Mouse (Mus musculus) embryonic facial prominence, embryonic 13.5 days (tissue): ENCODE data around the gene Gm17364. TPM values are rescaled to one million over a fixed set of nuclear protein-coding genes. Genes with fewer than 3 reads are reported as not detected.
A peak's percentile ranks its signal among the peaks of the same experiment; 100 is the strongest.

Experiments used
- ATAC-seq: fragments of 200-750 bp; cut with Nextera tagmentation; 2 replicates; pipeline ENCODE4 v1.8.0; 2017; ENCODE audit warnings: low read depth; ENCODE audit not compliant: insufficient number of reproducible peaks, insufficient read depth, low FRiP score, low TSS enrichment
- H3K27ac ChIP-seq: fragments of 300-500 bp; sonication (generic); 2 replicates; pipeline ENCODE4 v1.5.1; 2015; ENCODE audit warnings: moderate library complexity, mild to moderate bottlenecking, inconsistent platforms
- H3K27me3 ChIP-seq: fragments of 300-500 bp; sonication (generic); 2 replicates; pipeline ENCODE4 v1.6.1; 2015; ENCODE audit warnings: mild to moderate bottlenecking, inconsistent platforms
- H3K36me3 ChIP-seq: fragments of 300-500 bp; sonication (generic); 2 replicates; pipeline ENCODE4 v1.6.1; 2015; ENCODE audit warnings: mild to moderate bottlenecking, inconsistent platforms
- H3K4me1 ChIP-seq: fragments of 300-500 bp; sonication (generic); 2 replicates; pipeline ENCODE4 v1.6.1; 2015; ENCODE audit warnings: inconsistent platforms
- H3K4me2 ChIP-seq: fragments of 300-500 bp; sonication (generic); 2 replicates; pipeline ENCODE4 v1.6.1; 2015; ENCODE audit warnings: moderate library complexity, mild to moderate bottlenecking, inconsistent platforms
- H3K4me3 ChIP-seq: fragments of 300-500 bp; sonication (generic); 2 replicates; pipeline ENCODE4 v1.5.1; 2015; ENCODE audit warnings: mild to moderate bottlenecking, inconsistent platforms
- H3K9ac ChIP-seq: fragments of 300-500 bp; sonication (generic); 2 replicates; pipeline ENCODE4 v1.6.1; 2015; ENCODE audit warnings: mild to moderate bottlenecking, inconsistent platforms
- H3K9me3 ChIP-seq: fragments of 300-500 bp; sonication (generic); 2 replicates; pipeline ENCODE4 v1.6.1; 2016; ENCODE audit warnings: inconsistent platforms
- WGBS: fragments of 180-500 bp; shearing (Covaris S2); methylation state at CpG from one replicate; pipeline ENCODE4 v1.1.7; 2015; ENCODE audit warnings: mixed read lengths; 5-methylcytosine and 5-hydroxymethylcytosine counted together
- polyA plus RNA-seq: library from polyadenylated mRNA; unstranded; fragments of >200 nt; fragmentation: Nextera tagmentation; extraction: Ambion mirVana; gene quantifications from 2 replicates; pipeline ENCODE4 v1.2.1, GENCODE M21; 2015

Gene Gm17364
- not detected in 2 replicates for polyA plus RNA-seq

DNA sequence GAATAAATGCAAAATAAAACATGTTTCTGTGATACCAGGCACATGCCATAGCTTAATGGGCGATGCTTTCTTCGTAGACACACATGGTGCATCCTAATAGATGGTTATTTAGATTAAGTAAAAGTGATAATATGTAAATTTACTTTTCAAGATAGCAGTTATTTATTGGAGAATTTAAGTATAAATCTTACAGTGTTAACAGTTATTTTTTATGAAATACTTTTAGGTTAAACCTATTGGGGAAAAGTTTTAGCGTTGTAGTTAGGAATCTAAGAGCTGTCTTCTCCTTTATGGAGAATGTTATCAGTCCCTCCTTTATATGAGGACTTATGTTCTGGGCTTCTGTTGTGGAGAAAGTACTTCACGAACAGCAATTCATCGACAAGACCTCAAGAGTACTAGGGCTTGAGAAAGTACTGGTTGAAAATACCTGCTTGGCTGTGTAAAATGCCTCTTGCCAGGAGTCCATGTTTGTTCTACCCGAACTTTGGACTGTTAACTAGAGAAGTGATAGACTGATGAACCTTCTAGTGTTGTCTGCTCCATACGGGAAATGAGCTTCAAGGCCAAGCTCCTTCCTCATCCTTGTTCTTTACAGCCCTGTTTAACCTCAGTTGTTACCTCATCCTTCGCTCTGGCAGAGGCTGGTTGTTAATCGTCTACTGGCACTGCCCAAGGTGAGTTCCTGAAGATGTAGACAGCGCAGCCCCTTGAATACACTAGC, at the start of gene Gm17364:
Gene Gm17364 (minus strand): TSS at position 51 of the 724 bp plus-strand sequence.
- WGBS: 91% methylated on average over 10 of the region's 10 CpGs
- H3K27me3 ChIP-seq: no peaks in the 10 kb centered on the region
- ATAC-seq: no peak

DNA sequence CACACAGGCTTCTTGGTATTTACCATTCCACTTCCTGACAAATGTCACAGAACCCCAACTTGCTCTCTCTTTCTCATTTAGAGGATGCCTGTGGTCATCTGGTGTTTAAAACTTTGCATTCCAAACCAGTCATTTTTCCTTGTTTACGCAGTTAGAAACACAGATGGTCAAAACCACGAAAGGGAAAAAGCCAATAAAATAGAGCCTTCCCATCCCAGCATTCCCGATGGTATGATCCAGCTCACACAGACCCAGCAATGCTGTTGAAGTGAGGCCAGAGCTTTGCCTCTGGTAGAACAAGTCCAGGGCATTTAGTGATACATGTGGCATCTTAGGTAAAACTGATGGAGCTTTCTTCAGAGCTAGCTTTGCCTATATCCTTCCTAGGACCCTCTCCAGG, 47.7 kb upstream of the Gm17364 start:
- peaks cover 17% of the 10 kb centered on the region for H3K36me3 ChIP-seq
- WGBS: 75% methylated on average over 3 of the region's 3 CpGs
- no peak overlapping the region for H3K4me2 ChIP-seq
- H3K9ac ChIP-seq: no peak overlapping the region
- no peaks in the 10 kb centered on the region for H3K27me3 ChIP-seq
- ATAC-seq: no peak
- H3K4me3 ChIP-seq: no peak overlapping the region
- peaks cover 8% of the 10 kb centered on the region for H3K4me1 ChIP-seq
- no peak overlapping the region; the same call in none of the 2 replicates for H3K27ac ChIP-seq
- no peaks in the 10 kb centered on the region for H3K9me3 ChIP-seq

More for the DNA sequence above, at the start of gene Gm17364:
- H3K9ac ChIP-seq: no peak within 1 kb of the TSS
- H3K36me3 ChIP-seq: peaks cover 7% of the 10 kb centered on the region; the same call in 1 of the 2 replicates
- no peak within 1 kb of the TSS for H3K27ac ChIP-seq
- H3K4me2 ChIP-seq: no peak within 1 kb of the TSS
- H3K4me1 ChIP-seq: no peaks in the 10 kb centered on the region
- no peak within 1 kb of the TSS for H3K4me3 ChIP-seq
- H3K9me3 ChIP-seq: no peaks in the 10 kb centered on the region; the same call in 1 of the 2 replicates

DNA sequence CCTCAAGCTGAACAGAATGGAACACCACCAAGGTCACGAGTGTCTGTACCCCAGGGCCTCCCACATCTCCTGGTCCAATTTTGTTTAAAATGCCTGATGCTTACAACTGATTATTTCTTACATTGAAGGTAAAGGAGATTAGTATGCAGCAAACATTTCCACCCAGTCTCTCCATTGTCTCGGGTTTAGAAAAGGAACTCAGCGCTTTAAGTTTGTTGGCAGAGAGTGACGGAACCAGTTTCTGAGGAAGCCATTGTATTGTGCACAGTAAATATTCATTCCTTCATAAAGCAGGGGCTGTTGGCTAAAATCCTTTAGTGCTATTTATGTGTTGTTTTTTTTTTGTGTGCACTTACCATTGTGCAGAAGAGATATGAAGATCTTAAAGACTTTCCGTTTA, 47.0 kb upstream of the Gm17364 start:
- peaks cover 8% of the 10 kb centered on the region for H3K4me1 ChIP-seq
- no peaks in the 10 kb centered on the region for H3K27me3 ChIP-seq
- no peak overlapping the region for H3K4me3 ChIP-seq
- WGBS: 80% methylated on average over 5 of the region's 5 CpGs
- peaks cover 24% of the 10 kb centered on the region for H3K36me3 ChIP-seq
- no peak for ATAC-seq
- no peaks in the 10 kb centered on the region for H3K9me3 ChIP-seq
- H3K4me2 ChIP-seq: no peak overlapping the region
- no peak overlapping the region for H3K27ac ChIP-seq
- H3K9ac ChIP-seq: no peak overlapping the region

DNA sequence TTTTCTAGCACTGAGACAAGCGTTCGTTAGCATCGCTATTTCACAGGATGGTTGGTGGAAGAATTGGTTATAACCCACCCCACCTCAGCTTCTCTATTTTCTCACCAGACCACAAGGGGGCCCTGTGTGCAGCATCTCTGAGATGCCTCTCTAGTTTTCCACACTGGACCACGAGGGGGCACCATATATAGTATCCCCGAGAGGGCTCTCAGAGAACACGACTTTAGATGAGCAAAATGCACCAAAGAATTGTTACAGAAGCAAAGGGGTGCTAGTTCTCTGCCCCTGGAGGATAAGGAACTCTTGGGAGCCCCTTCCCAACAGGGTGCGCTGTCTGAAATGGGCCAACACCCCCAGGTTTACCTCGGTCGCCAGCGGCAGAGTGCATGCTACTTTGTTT, 28.9 kb upstream of the Gm17364 start:
- no peak overlapping the region for H3K4me2 ChIP-seq
- 56% methylated on average over 10 of the region's 10 CpGs for WGBS
- no peaks in the 10 kb centered on the region for H3K27me3 ChIP-seq
- H3K4me1 ChIP-seq: no peaks in the 10 kb centered on the region; the same call in 1 of the 2 replicates
- H3K9ac ChIP-seq: no peak overlapping the region
- ATAC-seq: no peak
- no peak overlapping the region for H3K27ac ChIP-seq
- H3K36me3 ChIP-seq: no peaks in the 10 kb centered on the region
- no peak overlapping the region for H3K4me3 ChIP-seq
- H3K9me3 ChIP-seq: no peaks in the 10 kb centered on the region

DNA sequence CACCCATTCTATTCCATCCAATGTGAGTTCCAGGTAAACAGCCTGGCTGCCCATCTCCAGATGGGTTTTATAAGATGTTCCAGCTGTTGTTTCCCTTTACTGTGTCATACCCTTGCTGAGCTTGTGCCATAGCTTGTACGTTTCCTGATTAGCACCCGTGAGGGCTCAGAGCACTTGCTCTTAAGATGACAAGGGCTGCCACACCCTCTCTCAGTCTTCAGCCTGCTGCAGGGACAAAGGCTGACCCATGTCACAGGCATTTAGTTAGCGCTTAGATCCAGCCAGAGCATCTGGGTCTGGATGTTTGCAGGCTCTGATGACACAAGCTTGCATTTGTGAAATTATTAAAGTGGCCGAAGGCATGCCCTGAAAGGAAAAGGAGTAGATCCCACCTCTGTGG, 26.3 kb upstream of the Gm17364 start:
- WGBS: 48% methylated on average over 4 of the region's 4 CpGs
- H3K4me2 ChIP-seq: no peak overlapping the region
- ATAC-seq: no peak
- no peaks in the 10 kb centered on the region for H3K9me3 ChIP-seq
- no peaks in the 10 kb centered on the region for H3K27me3 ChIP-seq
- no peak overlapping the region for H3K9ac ChIP-seq
- H3K36me3 ChIP-seq: no peaks in the 10 kb centered on the region
- no peak overlapping the region for H3K4me3 ChIP-seq
- peaks cover 12% of the 10 kb centered on the region for H3K4me1 ChIP-seq
- no peak overlapping the region for H3K27ac ChIP-seq

DNA sequence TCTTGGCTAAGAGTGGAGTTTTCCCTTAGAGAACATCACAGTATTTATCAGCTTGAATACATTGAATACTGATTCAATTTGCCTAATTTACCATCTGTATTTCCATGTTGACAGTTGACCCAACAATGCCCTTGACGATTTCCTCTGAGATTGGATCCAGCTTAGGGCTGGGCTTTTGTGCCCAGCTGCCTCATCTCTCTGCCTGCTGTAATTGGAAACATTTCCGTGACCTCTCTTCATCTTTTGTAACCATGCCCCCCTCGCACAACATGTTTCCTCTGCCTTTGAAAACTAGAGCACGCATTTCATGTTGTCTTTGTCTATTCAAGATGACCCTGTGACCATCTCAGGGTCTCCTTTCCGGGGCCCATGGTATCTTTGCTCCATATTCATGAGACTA, 25.2 kb upstream of the Gm17364 start:
- Histone ChIP-seq H3K36me3 (no peaks in the 10 kb centered on the region), H3K9ac (no peak overlapping the region), H3K27me3 (no peaks in the 10 kb centered on the region), H3K9me3 (no peaks in the 10 kb centered on the region), H3K4me2 (no peak overlapping the region), H3K27ac (no peak overlapping the region), H3K4me1 (peaks cover 12% of the 10 kb centered on the region), H3K4me3 (no peak overlapping the region)
- WGBS: 19% methylated on average over 5 of the region's 5 CpGs
- no peak for ATAC-seq

DNA sequence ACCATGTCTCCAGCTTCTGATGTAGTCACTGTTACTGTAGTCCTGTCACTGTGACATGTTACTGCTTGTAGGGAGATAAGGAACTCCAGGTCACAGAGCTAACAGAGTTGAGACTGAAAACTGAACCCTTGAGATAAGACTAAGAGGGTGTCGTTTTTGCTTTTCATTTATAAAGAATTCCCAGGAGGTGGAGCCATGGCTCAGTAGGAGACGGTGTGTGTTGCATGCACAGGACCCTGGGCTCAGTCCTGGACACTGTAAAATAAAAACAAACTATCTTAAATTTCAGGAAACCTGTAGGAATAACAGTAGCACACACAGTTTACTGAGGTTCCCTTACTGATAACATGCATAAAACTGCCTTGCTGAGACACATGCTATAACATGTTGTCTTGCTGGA, 24.8 kb upstream of the Gm17364 start:
- no peaks in the 10 kb centered on the region for H3K27me3 ChIP-seq
- 16% methylated on average over 2 of the region's 2 CpGs for WGBS
- H3K4me1 ChIP-seq: peaks cover 12% of the 10 kb centered on the region
- H3K4me2 ChIP-seq: no peak overlapping the region
- H3K9me3 ChIP-seq: no peaks in the 10 kb centered on the region
- no peak overlapping the region for H3K4me3 ChIP-seq
- no peak overlapping the region for H3K27ac ChIP-seq
- H3K9ac ChIP-seq: no peak overlapping the region
- no peak for ATAC-seq
- no peaks in the 10 kb centered on the region for H3K36me3 ChIP-seq

DNA sequence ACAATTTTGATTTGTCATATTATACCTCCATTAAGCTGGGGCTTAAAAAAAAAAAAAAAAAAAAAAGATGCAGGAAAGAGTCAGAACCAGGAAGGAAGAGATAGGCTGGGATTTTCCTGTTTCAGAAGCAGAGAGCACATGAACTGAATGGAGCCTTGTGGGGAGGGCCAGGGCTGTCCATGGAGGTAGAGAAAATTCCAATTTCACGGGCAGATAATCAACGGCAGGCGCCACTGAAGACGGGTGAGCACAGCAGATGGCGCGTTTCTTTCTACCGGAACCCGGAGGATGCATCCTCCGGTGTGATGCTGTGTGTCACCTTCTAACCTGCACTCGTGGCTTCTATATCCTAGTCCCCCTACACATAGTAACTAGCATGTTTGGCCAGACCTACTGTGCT, 22.6 kb upstream of the Gm17364 start:
- no peak overlapping the region for H3K4me3 ChIP-seq
- WGBS: 33% methylated on average over 10 of the region's 10 CpGs
- peak overlapping the region; percentile 29 for H3K4me2 ChIP-seq
- H3K27ac ChIP-seq: no peak overlapping the region
- no peak overlapping the region for H3K9ac ChIP-seq
- no peaks in the 10 kb centered on the region for H3K36me3 ChIP-seq
- no peak for ATAC-seq
- peaks cover 12% of the 10 kb centered on the region for H3K4me1 ChIP-seq
- H3K9me3 ChIP-seq: no peaks in the 10 kb centered on the region
- no peaks in the 10 kb centered on the region for H3K27me3 ChIP-seq

DNA sequence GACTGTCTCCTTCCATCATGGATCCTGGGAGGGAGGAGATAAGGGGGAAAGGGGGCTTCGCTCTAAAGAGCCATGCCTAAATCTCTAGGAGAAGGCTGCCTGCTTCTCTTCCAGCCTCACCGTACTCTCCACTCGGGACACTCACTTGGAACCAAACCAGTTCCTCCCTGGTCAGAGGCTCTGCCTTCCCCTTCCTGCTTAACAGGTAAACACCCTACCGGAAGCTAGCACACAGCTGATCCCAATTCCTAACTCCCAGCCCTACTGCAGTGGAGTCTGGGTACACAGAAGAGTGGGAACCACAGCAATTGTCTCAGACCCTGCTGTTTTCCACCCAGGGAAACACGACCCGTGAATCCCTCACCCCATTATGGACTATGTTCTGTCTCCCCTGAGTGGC, 22.1 kb upstream of the Gm17364 start:
- no peak overlapping the region for H3K27ac ChIP-seq
- no peak overlapping the region for H3K9ac ChIP-seq
- H3K4me3 ChIP-seq: no peak overlapping the region
- no peak for ATAC-seq
- H3K27me3 ChIP-seq: no peaks in the 10 kb centered on the region
- WGBS: 45% methylated on average over 6 of the region's 6 CpGs
- peak overlapping the region; percentile 29 for H3K4me2 ChIP-seq
- no peaks in the 10 kb centered on the region for H3K9me3 ChIP-seq
- H3K4me1 ChIP-seq: peaks cover 12% of the 10 kb centered on the region
- no peaks in the 10 kb centered on the region for H3K36me3 ChIP-seq

DNA sequence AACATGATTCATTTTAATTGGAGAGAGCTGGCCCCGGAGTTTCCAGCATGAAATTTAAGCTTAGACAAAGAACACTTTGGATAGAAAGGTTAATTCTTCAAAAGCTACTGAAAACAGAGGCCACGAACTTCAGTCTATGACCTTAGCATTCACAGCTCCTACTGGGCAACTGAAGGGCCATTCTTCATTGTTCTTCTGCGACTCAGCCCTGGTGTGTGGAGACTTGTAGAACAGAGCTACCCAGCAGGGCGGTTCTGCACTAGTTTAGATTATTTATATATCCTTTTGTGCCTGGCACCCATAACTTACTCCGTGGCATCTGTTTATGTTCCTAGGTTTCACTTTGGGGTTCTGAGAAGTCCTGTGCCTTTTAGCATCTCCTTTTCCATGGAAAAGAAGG, 19.8 kb upstream of the Gm17364 start:
- WGBS: 54% methylated on average over 5 of the region's 5 CpGs
- Histone ChIP-seq H3K27me3 (no peaks in the 10 kb centered on the region), H3K4me1 (peaks cover 12% of the 10 kb centered on the region), H3K9me3 (no peaks in the 10 kb centered on the region), H3K36me3 (no peaks in the 10 kb centered on the region), H3K27ac (no peak overlapping the region), H3K4me3 (no peak overlapping the region), H3K4me2 (no peak overlapping the region), H3K9ac (no peak overlapping the region)
- ATAC-seq: no peak

DNA sequence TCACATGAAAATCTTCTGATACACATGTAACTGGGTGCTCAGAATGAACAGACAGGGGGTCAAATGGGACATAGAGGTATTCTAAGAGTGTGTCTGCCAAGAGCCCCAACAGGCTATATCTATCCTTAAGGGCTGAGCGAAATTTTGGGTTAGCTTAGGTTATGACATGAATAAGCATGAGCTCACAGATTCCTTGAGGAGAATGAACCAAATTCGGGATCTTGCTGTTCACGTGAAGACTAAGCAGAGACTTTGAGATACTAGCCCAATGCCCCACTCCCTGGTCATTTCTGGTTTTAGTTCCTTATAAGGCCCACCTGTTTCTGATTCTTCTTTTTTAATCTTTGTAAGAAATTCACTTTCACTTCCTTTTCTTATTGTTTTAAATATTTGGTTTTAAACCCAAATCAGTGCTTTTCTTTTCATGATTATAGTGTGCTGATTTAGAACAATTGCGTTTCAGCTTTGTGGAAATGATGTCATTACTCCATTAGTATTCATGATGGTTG, 17.7 kb upstream of the Gm17364 start:
- H3K4me2 ChIP-seq: no peak overlapping the region
- no peak overlapping the region for H3K27ac ChIP-seq
- WGBS: 72% methylated on average over 4 of the region's 4 CpGs
- H3K9me3 ChIP-seq: no peaks in the 10 kb centered on the region
- H3K4me3 ChIP-seq: no peak overlapping the region
- H3K9ac ChIP-seq: no peak overlapping the region
- H3K36me3 ChIP-seq: no peaks in the 10 kb centered on the region
- H3K27me3 ChIP-seq: no peaks in the 10 kb centered on the region
- peaks cover 10% of the 10 kb centered on the region for H3K4me1 ChIP-seq
- no peak for ATAC-seq

DNA sequence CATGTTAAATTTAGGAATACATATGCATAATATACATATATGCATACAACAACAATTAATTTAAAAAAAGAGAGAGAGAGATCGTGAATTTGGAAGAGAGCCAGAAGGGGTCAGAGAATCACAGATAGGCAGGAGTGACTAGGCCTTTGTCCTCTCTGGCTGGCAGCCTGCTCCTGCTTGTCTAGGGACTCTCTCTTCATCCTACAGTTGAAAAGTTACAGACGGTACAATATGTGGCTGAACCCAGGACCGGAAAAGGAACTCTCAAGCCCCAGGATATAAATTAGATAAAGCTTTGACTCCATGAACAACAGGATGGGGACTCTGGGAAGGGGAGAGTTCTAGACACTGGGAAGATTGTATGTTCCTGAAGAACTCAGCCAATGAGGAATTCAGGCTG, 12.5 kb upstream of the Gm17364 start:
- Histone ChIP-seq H3K4me2 (no peak overlapping the region), H3K4me1 (no peaks in the 10 kb centered on the region)
- WGBS: 60% methylated on average over 3 of the region's 3 CpGs

More for the DNA sequence above, 12.5 kb upstream of the Gm17364 start:
- no peaks in the 10 kb centered on the region for H3K36me3 ChIP-seq
- no peak for ATAC-seq
- no peaks in the 10 kb centered on the region for H3K9me3 ChIP-seq
- no peak overlapping the region for H3K9ac ChIP-seq
- no peak overlapping the region for H3K4me3 ChIP-seq
- no peak overlapping the region for H3K27ac ChIP-seq
- no peaks in the 10 kb centered on the region for H3K27me3 ChIP-seq
